Mouse (Mus musculus) spleen, adult 2 months (tissue): ENCODE data around the gene Cmas.

Experiments
- CTCF ChIP-seq: fragments of 200-500 bp; IDR thresholded peaks from 2 replicates; pipeline ENCODE4 v1.5.1; 2011; ENCODE audit warnings: mild to moderate bottlenecking, inconsistent platforms; ENCODE audit not compliant: insufficient read depth, insufficient read length, insufficient replicate concordance; ENCODE audit errors: extremely low read depth
- POLR2A ChIP-seq: fragments of 200-500 bp; IDR thresholded peaks from 2 replicates; pipeline ENCODE4 v1.6.1; 2011; ENCODE audit warnings: low read depth, low read length, inconsistent platforms

GRCm38 (mm10) chr6:142795655-142796441 lies 39.4 kb downstream of the Cmas start:
- TF ChIP-seq CTCF (no peak), POLR2A (no peak)
